Mouse (Mus musculus) lung, adult 2 months (tissue): ENCODE data around the gene Galnt16.

ENCODE experiments used
- CTCF ChIP-seq: fragments of 200-500 bp; IDR thresholded peaks from 2 replicates; pipeline ENCODE4 v1.5.1; 2011; ENCODE audit warnings: mild to moderate bottlenecking, low read length, control low read depth; ENCODE audit not compliant: insufficient read depth
- POLR2A ChIP-seq: fragments of 200-500 bp; IDR thresholded peaks from 2 replicates; pipeline ENCODE4 v1.6.1; 2011; ENCODE audit warnings: low read depth, mild to moderate bottlenecking, control low read depth, low read length, borderline replicate concordance; ENCODE audit errors: extremely low read depth

DNA sequence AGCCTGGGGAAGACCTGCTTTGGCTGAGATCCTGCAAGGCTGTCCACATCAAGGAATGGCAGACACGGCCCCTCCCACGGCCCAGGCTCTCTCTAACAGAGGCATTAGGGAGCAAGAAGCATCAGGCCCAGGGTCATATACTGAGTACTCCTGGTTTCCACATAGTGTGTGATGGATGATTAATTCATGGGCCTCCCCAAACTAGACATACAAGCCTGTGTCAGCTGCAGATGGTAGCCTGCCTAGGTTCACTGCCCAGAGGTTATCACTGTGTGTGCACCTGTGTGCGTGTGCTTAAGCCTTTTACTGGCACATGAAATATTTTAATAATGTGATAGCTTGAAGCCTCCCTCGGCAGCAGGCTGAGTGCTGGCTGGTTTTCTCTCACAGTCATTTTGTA is 77.9 kb downstream of the Galnt16 start:
- TF ChIP-seq POLR2A (no peak), CTCF (no peak)
